Mouse (Mus musculus) testis, adult 2 months (tissue): ENCODE data around the gene Lrrc32.

Source experiments
- CTCF ChIP-seq: fragments of 200-500 bp; IDR thresholded peaks from 2 replicates; pipeline ENCODE4 v1.5.1; 2012; ENCODE audit warnings: low read depth, mild to moderate bottlenecking, inconsistent platforms, low read length, moderate library complexity; ENCODE audit not compliant: control insufficient read depth, insufficient read depth, insufficient replicate concordance
- POLR2A ChIP-seq: fragments of 200-500 bp; IDR thresholded peaks from 2 replicates; pipeline ENCODE4 v1.6.1; 2012; ENCODE audit warnings: low read depth, mild to moderate bottlenecking, inconsistent platforms, low read length, moderate library complexity; ENCODE audit not compliant: control insufficient read depth

DNA sequence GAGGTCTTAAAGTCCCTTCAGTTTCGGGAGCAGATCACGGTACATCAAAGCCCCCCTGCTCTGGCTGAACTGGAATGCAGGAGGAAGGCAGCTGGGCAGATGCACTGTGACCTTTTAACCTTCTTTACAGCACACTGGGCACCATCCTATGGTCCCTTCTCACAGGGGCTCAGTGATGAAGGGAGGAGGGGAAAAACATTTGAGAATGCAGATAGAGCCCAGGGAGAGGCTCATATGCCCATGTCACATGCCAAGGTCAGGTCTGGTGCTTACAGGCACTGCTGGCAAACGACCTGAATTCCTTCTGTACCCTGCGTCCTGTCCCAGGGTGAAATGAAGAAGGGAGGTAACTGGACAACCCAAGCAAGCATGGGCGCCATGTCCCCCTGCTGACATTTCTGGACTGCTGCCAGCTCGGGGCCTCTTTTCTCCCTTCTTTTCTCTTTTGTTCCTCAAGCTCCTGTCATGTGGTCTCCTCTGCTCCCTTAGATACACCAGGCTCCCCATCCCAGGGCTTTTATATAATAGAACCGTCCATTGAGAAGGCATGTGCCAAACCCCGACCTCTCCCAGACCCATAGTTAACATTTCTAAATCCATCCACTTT lies 49.0 kb downstream of the Lrrc32 start:
- TF ChIP-seq POLR2A (no peak), CTCF (no peak)
